Mouse (Mus musculus) mouse trophoblast stem cell (cell line): ENCODE measurements around the gene Ly6g6c.

Experiments
- in situ Hi-C, 2 experiments: fragments of 300-500 bp; cut with MseI, MboI; formaldehyde crosslinking; loops; 2 replicates in 1 of 2; 3 replicates in 1 of 2; pipeline ENCODE4 v1.15.1; 2025

Ly6g6c gene

DNA sequence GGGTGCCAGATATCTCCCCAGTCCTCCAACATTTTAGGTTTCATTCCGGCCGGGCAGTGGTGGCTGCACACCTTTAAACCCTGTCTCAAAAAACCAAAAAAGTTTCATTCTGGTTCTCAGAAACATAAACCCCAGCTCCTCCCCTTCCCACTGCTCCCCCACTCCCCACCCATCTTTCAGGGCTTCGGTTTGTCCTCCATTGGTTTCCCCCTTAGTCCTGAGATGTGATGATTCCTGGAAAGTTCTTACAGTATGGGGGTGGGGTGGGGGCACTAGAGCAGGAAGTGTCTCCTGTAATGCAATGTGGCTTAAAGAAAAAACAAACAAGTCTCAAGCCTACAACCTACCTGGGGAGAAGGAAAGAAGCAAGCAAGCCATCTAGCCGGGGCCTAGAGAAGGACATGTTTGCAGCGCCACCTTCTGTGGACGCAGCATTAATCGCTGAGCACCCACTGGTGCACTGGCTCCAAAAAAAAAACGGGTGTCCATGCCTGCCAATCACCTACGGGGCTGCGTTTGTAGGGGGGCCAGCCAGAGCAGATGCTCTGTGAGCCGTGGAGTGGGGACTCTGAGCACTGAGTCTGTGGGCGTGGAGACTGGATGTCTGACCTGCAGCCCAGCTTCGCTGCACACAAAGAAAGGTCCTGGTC lies 40.7 kb downstream of the Ly6g6c start:
- in situ Hi-C loops = loop anchor here (5.0 to 25.0 kb wide), 2 partner anchors 84 to 94 kb away; partner anchors contain the start of genes Vars (in 1 of the 2) and Vwa7 (in 1 of the 2)

GRCm38 (mm10) chr17:35106522-35106921 lies 41.3 kb downstream of the Ly6g6c start:
- in situ Hi-C loops = loop anchor here (5.0 to 25.0 kb wide), 2 partner anchors 84 to 94 kb away; partner anchors contain the start of genes Vars (in 1 of the 2) and Vwa7 (in 1 of the 2)

GRCm38 (mm10) chr17:35108097-35108496 lies 42.9 kb downstream of the Ly6g6c start, which contains the start of gene Ly6g5c:
Ly6g5c (plus strand) TSS chr17:35108279.
- in situ Hi-C loops = loop anchor here (5.0 to 25.0 kb wide), 2 partner anchors 86 to 96 kb away; partner anchors contain the start of genes Vars (in 1 of the 2) and Vwa7 (in 1 of the 2)

GRCm38 (mm10) chr17:35111774-35112173 lies 46.6 kb downstream of the Ly6g6c start:
- in situ Hi-C loops = loop anchor here in 1 of 2 experiments (25.0 kb wide), 1 partner anchor 99 kb away; the partner anchor contains the start of genes Vars and Vwa7

GRCm38 (mm10) chr17:35115046-35116019 lies 50.1 kb downstream of the Ly6g6c start, which contains the start of gene Ly6g5b:
Ly6g5b (minus strand) TSS chr17:35115428.
- in situ Hi-C loops = loop anchor here in 1 of 2 experiments (25.0 kb wide), 1 partner anchor 103 kb away; the partner anchor contains the start of genes Vars and Vwa7
